Mouse (Mus musculus) MEL (cell line): ENCODE results near the gene Rfc5.
"Not testable (repeated sequence)": the region's sequence is repeated elsewhere in the genome, so short reads cannot be mapped to it uniquely, and the experiment has no call there.

Experiments
- CHD2 ChIP-seq: IDR thresholded peaks from 2 replicates; pipeline ENCODE4 v1.6.1; 2011; ENCODE audit warnings: low read length, improper control_type of control experiment
- CTCF ChIP-seq, 3 experiments: IDR thresholded peaks in 2 of 3; conservative IDR thresholded peaks in 1 of 3; 2 replicates each; pipeline ENCODE4 v1.5.1; 2011 to 2012; ENCODE audit warnings: low read length in 3 of 3, low read depth in 2 of 3, mild to moderate bottlenecking in 2 of 3, improper control_type of control experiment in 1 of 3, inconsistent platforms in 1 of 3, mixed read lengths in 1 of 3, moderate library complexity in 1 of 3; ENCODE audit not compliant: control insufficient read depth in 1 of 3, insufficient read depth in 1 of 3, poor library complexity in 1 of 3, severe bottlenecking in 1 of 3
- POLR2AphosphoS2 ChIP-seq: IDR thresholded peaks from 2 replicates; pipeline ENCODE4 v1.6.1; 2011; ENCODE audit warnings: low read length, improper control_type of control experiment
- RAD21 ChIP-seq: IDR thresholded peaks from 2 replicates; pipeline ENCODE4 v1.6.1; 2011; ENCODE audit warnings: mild to moderate bottlenecking, low read depth, low read length, improper control_type of control experiment
- TBP ChIP-seq: IDR thresholded peaks from 2 replicates; pipeline ENCODE4 v1.8.0; 2011; ENCODE audit warnings: low read depth, low read length, improper control_type of control experiment
- USF1 ChIP-seq: IDR thresholded peaks from 2 replicates; pipeline ENCODE4 v1.6.1; 2014; ENCODE audit warnings: low read depth, mild to moderate bottlenecking, inconsistent platforms, low read length, improper control_type of control experiment, moderate library complexity

- TF ChIP-seq CTCF (IDR thresholded peaks at IDR 0.05 in 2 of 3, conservative IDR thresholded peaks at IDR 0.05 in 1 of 3; ENCODE audit: control insufficient read depth in 1 of 3, insufficient read depth in 1 of 3, low read depth in 2 of 3, low read length in 3 of 3, poor library complexity in 1 of 3, severe bottlenecking in 1 of 3); TBP; RAD21; CHD2; USF1; POLR2AphosphoS2: not testable (repeated sequence)
Measured at GRCm38 (mm10) chr5:117377731-117378130, 11.1 kb downstream of the Rfc5 start.
